Mouse (Mus musculus) neural tube, embryonic 11.5 days (tissue): ENCODE measurements around the gene Tbc1d2b. TPM values are rescaled to one million over a fixed set of nuclear protein-coding genes. Genes with fewer than 3 reads are reported as not detected.

ENCODE experiments used
- ATAC-seq: fragments of 200-750 bp; cut with Nextera tagmentation; 2 replicates; pipeline ENCODE4 v1.8.0; 2017; ENCODE audit warnings: moderate number of reproducible peaks, mild to moderate bottlenecking, moderate TSS enrichment, moderate library complexity; ENCODE audit not compliant: insufficient read depth, low FRiP score, low TSS enrichment
- DNase-seq: peaks from one replicate; pipeline ENCODE4 v3.0.0-alpha.2; 2015; ENCODE audit warnings: low spot score
- H3K27ac ChIP-seq: fragments of 300-500 bp; sonication (generic); 2 replicates; pipeline ENCODE4 v1.5.1; 2014; ENCODE audit warnings: low read depth, mild to moderate bottlenecking, low read length
- H3K27me3 ChIP-seq: fragments of 300-500 bp; sonication (generic); 2 replicates; pipeline ENCODE4 v1.6.1; 2014; ENCODE audit warnings: mild to moderate bottlenecking, low read length, mixed read lengths; ENCODE audit not compliant: control insufficient read depth, insufficient read depth
- H3K36me3 ChIP-seq: fragments of 300-500 bp; sonication (generic); 2 replicates; pipeline ENCODE4 v1.6.1; 2014; ENCODE audit warnings: mild to moderate bottlenecking, low read length, moderate library complexity, mixed read lengths; ENCODE audit not compliant: control insufficient read depth, insufficient read depth
- H3K4me1 ChIP-seq: fragments of 300-500 bp; sonication (generic); 2 replicates; pipeline ENCODE4 v1.6.1; 2014; ENCODE audit warnings: low read length, mixed read lengths; ENCODE audit not compliant: control insufficient read depth, insufficient read depth
- H3K4me2 ChIP-seq: fragments of 300-500 bp; sonication (generic); 2 replicates; pipeline ENCODE4 v1.6.1; 2014; ENCODE audit warnings: low read depth, mild to moderate bottlenecking, moderate library complexity
- H3K4me3 ChIP-seq: fragments of 300-500 bp; sonication (generic); 2 replicates; pipeline ENCODE4 v1.5.1; 2014; ENCODE audit warnings: low read depth, low read length
- H3K9ac ChIP-seq: fragments of 300-500 bp; sonication (generic); 2 replicates; pipeline ENCODE4 v1.6.1; 2014; ENCODE audit warnings: mild to moderate bottlenecking, low read length
- H3K9me3 ChIP-seq: fragments of 300-500 bp; sonication (generic); 2 replicates; pipeline ENCODE4 v1.6.1; 2016; ENCODE audit warnings: low read length; ENCODE audit not compliant: control insufficient read depth
- WGBS: fragments of 180-500 bp; shearing (Covaris S2); extraction: QIAGEN DNeasy Blood & Tissue Kit; methylation state at CpG from one replicate; pipeline ENCODE4 v1.1.7; 2014; 5-methylcytosine and 5-hydroxymethylcytosine counted together
- polyA plus RNA-seq: library from polyadenylated mRNA; unstranded; fragments of >200 nt; fragmentation: Nextera tagmentation; extraction: Ambion mirVana; gene quantifications from 2 replicates; pipeline ENCODE4 v1.2.1, GENCODE M21; 2014

Gene Tbc1d2b
- polyA plus RNA-seq, 1 experiment from 2014 or later = 11.5 TPM

GRCm38 (mm10) chr9:90270944-90271295, 316 bp upstream of the Tbc1d2b start:
- H3K9ac ChIP-seq = peak overlapping the region; percentile 72
- H3K27ac ChIP-seq = no peak overlapping the region
- H3K4me2 ChIP-seq = peak overlapping the region; percentile 91
- ATAC-seq = peak; percentile 24
- H3K9me3 ChIP-seq = no peaks in the 10 kb centered on the region
- H3K4me3 ChIP-seq = peak overlapping the region; percentile 77
- H3K27me3 ChIP-seq = no peaks in the 10 kb centered on the region
- DNase-seq = no peak
- H3K36me3 ChIP-seq = no peaks in the 10 kb centered on the region
- 25% methylated on average over 11 of the region's 11 CpGs for WGBS
- peaks cover 8% of the 10 kb centered on the region for H3K4me1 ChIP-seq

DNA sequence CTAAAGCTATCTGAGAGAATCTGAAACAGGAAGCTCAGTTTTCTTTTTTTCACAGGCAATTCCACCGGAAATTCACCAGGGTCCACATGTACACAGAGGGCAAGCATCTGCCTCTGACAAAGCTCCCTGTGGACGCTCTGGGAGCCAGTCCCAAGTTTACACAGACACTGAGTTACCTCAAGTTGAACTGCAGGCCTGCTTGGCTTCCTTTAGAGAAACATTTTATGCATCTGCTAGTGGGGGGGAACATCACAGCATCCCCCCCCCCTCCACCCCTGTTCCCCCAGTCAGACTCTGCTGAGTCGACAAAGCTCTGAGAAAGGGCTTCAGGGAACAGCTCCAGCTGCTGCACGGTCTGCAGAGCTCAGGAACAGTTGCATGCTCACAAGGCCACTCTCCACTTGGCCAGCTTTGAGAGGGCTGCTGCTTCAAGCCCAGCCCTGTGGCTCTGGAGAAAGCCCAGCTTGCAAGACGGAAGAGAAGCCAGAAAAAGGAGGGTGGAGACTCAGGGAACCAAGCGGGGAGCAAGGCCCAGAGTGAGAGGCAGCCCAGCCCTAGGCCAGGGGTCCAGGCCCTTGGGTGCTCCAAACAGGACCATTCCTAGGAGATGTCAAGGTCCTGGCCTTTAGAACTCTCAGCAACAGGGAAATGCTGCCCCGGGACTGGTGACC, 1.5 kb downstream of the Tbc1d2b start:
- peak; percentile 22 for DNase-seq

DNA sequence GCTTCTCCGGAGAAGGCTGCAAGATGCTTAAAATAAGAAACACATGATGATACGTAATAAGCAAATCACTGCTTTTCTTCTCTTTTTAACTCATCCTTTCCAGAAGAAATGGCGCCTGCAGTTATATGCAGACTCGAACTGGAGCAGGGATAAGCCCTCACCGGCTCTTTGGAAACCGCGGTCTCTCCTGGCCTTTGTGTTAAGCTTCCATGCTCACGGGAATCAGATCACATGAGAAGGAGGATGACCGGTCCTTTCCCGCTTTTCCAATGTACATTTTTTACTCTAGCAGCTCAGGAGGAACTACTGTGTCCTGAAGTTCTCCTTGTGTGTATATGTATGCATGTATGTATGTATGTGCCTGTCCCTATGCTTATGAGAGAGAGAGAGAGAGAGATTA, 3.7 kb downstream of the Tbc1d2b start:
- Histone ChIP-seq H3K27me3 (no peaks in the 10 kb centered on the region), H3K4me3 (no peak overlapping the region), H3K27ac (no peak overlapping the region), H3K9ac (no peak overlapping the region), H3K36me3 (no peaks in the 10 kb centered on the region; the same call in 1 of the 2 replicates), H3K4me2 (no peak overlapping the region), H3K4me1 (peaks cover 8% of the 10 kb centered on the region), H3K9me3 (no peaks in the 10 kb centered on the region)
- ATAC-seq = no peak
- DNase-seq = no peak
- 95% methylated on average over 10 of the region's 10 CpGs for WGBS

More for the DNA sequence above, 1.5 kb downstream of the Tbc1d2b start:
- H3K9me3 ChIP-seq = no peaks in the 10 kb centered on the region
- WGBS = 45% methylated on average over 7 of the region's 7 CpGs
- no peak overlapping the region; the same call in 1 of the 2 replicates for H3K9ac ChIP-seq
- no peak for ATAC-seq
- no peaks in the 10 kb centered on the region for H3K36me3 ChIP-seq
- H3K4me3 ChIP-seq = peak overlapping the region; percentile 77
- peaks cover 8% of the 10 kb centered on the region for H3K4me1 ChIP-seq
- no peak overlapping the region for H3K27ac ChIP-seq
- H3K4me2 ChIP-seq = peak overlapping the region; percentile 91
- no peaks in the 10 kb centered on the region for H3K27me3 ChIP-seq

DNA sequence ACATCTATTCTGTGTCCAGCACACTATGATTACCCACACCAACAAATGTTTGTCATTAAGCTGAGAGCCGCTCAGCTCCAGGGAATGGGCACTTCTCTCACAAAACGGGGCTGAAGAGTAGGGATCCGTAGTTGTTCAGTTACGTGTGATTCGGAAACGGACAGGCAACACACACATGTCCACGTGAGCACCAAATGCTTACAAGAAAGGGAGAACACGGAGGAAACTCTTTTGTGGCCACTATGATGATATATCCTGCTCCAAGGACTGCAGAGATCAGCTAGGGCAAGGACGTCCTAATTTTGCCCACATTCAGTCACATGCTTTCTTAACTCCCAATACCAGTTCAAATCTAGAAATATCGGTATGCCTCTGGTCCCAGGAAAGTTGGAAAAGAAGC, 4.5 kb downstream of the Tbc1d2b start:
- Histone ChIP-seq H3K9me3 (no peaks in the 10 kb centered on the region), H3K27me3 (no peaks in the 10 kb centered on the region), H3K4me2 (no peak overlapping the region), H3K4me3 (no peak overlapping the region), H3K36me3 (no peaks in the 10 kb centered on the region; the same call in 1 of the 2 replicates), H3K9ac (no peak overlapping the region), H3K4me1 (peaks cover 8% of the 10 kb centered on the region), H3K27ac (no peak overlapping the region)
- no peak for DNase-seq
- WGBS = 93% methylated on average over 10 of the region's 10 CpGs
- ATAC-seq = no peak

DNA sequence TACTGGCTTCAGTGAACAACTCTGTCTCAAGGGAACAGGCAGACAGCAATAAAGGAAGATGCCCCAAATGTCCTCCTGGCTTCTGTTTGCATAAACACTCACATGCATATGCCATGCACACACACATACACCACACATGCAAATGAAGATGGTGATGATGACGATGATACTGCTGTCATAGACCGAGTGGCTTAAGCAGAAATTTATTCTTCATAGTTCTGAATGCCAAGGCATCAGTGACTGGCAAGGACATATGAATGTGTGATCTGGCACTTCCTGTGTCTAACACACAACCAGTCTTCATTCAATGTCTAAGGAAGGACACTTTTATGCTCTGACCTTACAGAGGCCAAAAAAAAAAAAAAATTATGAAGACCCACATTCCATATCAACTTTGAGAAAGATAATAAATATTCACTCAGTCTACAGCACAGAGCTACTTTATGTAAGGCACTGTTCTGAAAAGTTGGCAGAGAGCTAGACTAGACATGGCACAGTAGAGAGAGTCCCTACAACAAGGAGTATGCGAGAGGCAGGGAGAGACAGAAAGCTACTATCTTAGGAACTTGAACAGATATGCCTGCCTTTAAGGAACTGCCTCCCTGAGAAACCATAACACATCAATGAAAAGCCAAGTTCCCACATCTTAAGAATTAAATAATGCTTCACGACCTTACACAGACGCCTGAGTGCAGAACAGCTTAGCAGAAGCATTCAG, 5.1 kb downstream of the Tbc1d2b start:
- Histone ChIP-seq H3K27me3 (no peaks in the 10 kb centered on the region), H3K9ac (no peak overlapping the region), H3K4me1 (peaks cover 8% of the 10 kb centered on the region), H3K36me3 (no peaks in the 10 kb centered on the region; the same call in 1 of the 2 replicates), H3K27ac (no peak overlapping the region), H3K9me3 (no peaks in the 10 kb centered on the region), H3K4me3 (no peak overlapping the region), H3K4me2 (no peak overlapping the region)
- 94% methylated on average over 5 of the region's 5 CpGs for WGBS
- no peak for ATAC-seq
- DNase-seq = no peak

GRCm38 (mm10) chr9:90263340-90263679, 7.3 kb downstream of the Tbc1d2b start:
- 97% methylated on average over 4 of the region's 4 CpGs for WGBS
- ATAC-seq = no peak

GRCm38 (mm10) chr9:90262591-90263339, 7.8 kb downstream of the Tbc1d2b start:
- no peaks in the 10 kb centered on the region; the same call in 1 of the 2 replicates for H3K36me3 ChIP-seq
- H3K4me3 ChIP-seq = no peak overlapping the region
- no peak for ATAC-seq
- DNase-seq = no peak
- 89% methylated on average over 7 of the region's 7 CpGs for WGBS
- no peak overlapping the region for H3K9ac ChIP-seq
- no peaks in the 10 kb centered on the region for H3K9me3 ChIP-seq
- no peak overlapping the region for H3K27ac ChIP-seq
- no peaks in the 10 kb centered on the region for H3K4me1 ChIP-seq
- no peak overlapping the region for H3K4me2 ChIP-seq
- no peaks in the 10 kb centered on the region for H3K27me3 ChIP-seq

More at GRCm38 (mm10) chr9:90263340-90263679, 7.3 kb downstream of the Tbc1d2b start:
- no peak overlapping the region for H3K4me3 ChIP-seq
- no peak for DNase-seq
- no peaks in the 10 kb centered on the region; the same call in 1 of the 2 replicates for H3K36me3 ChIP-seq
- H3K27ac ChIP-seq = no peak overlapping the region
- no peaks in the 10 kb centered on the region for H3K27me3 ChIP-seq
- no peak overlapping the region for H3K9ac ChIP-seq
- no peak overlapping the region for H3K4me2 ChIP-seq
- no peaks in the 10 kb centered on the region for H3K4me1 ChIP-seq
- H3K9me3 ChIP-seq = no peaks in the 10 kb centered on the region

GRCm38 (mm10) chr9:90262063-90262462, 8.5 kb downstream of the Tbc1d2b start:
- no peak overlapping the region for H3K4me2 ChIP-seq

More at GRCm38 (mm10) chr9:90262063-90262462, 8.5 kb downstream of the Tbc1d2b start:
- ATAC-seq (no peak), DNase-seq (no peak)
- 78% methylated on average over 3 of the region's 3 CpGs for WGBS
- H3K4me3 ChIP-seq = no peak overlapping the region
- no peaks in the 10 kb centered on the region for H3K9me3 ChIP-seq
- no peaks in the 10 kb centered on the region for H3K4me1 ChIP-seq
- H3K9ac ChIP-seq = no peak overlapping the region
- H3K27ac ChIP-seq = no peak overlapping the region
- H3K36me3 ChIP-seq = no peaks in the 10 kb centered on the region; the same call in 1 of the 2 replicates
- H3K27me3 ChIP-seq = no peaks in the 10 kb centered on the region
